Mouse (Mus musculus): Measurements from ENCODE around the gene Robo2.
"Not testable (repeated sequence)": the region's sequence is repeated elsewhere in the genome, so short reads cannot be mapped to it uniquely, and the experiment has no call there.

Gene Robo2

GRCm38 (mm10) chr16:74061479-74061878 is 350.1 kb downstream of the Robo2 start:
- DNase-seq = no peak

GRCm38 (mm10) chr16:74056886-74057285 is 354.7 kb downstream of the Robo2 start:
- DNase-seq = no peak

DNA sequence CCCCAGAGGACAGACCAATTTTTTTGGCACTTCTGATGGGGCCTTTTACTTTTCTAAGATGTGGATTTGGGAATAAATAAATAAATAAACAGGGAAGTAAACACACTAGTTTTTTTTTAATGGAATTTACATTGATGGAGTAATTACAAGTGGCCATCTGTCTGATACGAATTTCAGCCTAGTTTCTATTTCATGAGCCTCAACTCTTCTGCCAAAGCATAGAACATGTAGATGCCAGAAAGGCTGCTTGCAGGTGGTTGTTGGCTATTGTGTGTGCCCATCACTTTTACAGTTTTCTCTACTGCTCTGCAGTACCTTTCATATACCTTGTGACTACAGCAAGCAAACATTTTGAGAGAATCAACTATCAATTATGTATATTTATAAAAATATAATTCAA is 355.4 kb downstream of the Robo2 start:
- no peak for DNase-seq

GRCm38 (mm10) chr16:74055061-74055751 is 356.4 kb downstream of the Robo2 start:
- DNase-seq = peak; percentile 45

DNA sequence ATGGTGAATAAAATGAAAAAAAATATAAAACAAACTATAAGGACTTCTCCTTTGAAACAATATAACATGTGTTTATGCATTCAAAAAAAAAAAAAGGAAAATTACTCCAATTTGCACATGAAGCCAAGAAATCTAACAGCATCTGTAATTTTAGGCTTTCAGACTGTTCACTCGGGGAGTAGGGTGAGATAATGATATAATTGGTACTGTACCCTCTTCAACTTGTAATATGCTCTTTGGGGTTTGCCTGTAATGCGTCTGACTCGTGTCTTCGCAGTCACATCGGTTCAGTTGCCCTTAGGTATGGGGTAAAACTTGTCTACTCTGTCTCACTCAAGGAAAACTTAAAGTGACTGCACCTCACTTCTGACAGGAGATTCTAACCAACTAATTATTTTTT is 362.2 kb downstream of the Robo2 start:
- DNase-seq = no peak

- DNase-seq = no peak
These were observed 362.6 kb downstream of the Robo2 start for GRCm38 (mm10) chr16:74048980-74049379.

DNA sequence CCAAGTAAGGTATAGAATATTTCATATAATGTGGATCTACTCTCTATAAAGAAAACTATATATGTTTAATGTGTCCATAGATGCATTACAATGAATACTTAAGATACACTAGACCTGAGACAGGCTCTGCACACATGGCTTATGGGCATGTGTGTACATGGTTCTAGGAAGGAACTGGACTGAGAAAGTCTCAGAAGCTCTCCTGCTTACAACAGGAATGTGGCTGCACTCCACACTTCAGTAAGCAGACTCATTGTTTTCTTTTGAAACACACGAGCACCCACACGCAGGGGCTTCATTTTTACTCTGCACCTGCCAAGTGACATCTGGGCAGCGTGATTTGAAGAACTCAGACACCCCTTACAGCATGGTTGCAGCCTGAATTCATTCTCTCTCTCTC is 364.4 kb downstream of the Robo2 start:
- peak; percentile 36 for DNase-seq

- DNase-seq = not testable (repeated sequence)
These were observed 370.8 kb downstream of the Robo2 start for GRCm38 (mm10) chr16:74040797-74041196.

DNA sequence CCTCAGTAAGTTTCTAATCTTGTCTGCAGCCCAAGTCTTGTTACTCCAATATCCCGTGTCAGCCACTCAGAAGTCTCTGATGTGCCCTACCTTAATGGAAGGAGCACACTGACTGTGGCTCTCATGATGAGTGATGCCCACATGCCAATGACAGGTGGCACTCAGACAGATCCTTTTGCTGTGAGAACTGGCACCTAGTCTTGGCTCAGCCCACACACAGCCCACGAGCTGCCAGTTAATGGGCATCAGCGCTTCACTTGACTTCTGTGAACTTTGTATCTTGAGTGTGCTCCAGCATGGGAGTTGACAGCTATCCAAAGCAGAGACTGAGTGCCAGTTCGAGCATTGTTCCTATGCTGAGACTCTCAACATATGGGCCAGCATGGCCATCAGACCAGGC is 383.8 kb downstream of the Robo2 start:
- DNase-seq = no peak

DNA sequence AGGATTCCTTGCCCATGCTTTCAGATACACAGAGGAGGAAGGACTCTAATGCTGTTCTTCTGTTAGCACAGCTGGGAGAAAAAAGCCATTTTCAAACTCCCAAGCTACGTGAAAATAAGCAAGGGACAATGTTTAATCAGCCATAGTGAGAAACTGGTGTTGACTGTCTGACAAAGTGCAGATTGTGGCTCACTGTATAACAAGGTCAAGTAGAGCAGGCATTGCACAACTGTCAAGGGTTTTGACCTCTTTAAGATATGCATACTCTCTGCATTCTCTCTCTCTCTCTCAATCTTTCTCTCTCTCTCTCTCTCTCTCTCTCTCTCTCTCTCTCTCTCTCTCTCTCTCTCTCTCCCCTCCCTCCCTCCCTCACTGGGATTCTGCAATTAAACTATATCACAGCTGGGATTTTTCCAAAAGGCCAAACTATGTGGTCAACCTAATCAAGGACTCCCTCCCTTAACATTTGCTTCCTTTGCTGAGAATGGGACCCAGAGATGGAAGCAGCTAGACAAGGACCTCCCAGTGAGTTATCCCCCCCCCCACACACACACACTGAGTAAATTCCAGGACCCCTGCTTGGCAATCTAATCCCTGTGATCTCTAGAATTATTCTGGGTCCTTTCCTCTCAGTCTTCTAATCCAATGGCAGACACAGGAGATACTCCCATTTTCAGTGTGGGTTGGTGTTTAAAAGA is 389.2 kb downstream of the Robo2 start:
- peak; percentile 27 for DNase-seq

- no peak for DNase-seq
These were observed 405.9 kb downstream of the Robo2 start for GRCm38 (mm10) chr16:74005767-74006166.

DNA sequence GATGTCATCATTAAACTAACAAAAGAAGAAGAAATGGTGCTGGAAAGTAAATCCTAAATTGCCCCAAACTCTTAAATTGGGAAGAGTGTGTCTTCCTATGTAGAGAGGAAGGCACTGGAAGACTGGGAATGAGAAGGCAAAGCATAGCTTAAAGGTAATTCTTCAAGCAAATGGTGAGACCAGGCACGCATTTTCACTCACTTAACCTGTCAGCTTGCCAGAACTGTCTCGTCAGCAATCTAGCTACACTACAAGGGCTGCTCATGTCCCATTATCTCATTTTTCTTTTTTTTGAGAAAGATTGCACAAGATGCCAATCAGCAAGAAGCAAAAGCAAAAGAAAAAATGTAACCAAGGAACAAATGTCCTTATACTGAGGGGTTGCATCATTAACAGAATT is 410.3 kb downstream of the Robo2 start:
- DNase-seq = peak; percentile 16

- DNase-seq = no peak
These were observed 420.4 kb downstream of the Robo2 start for GRCm38 (mm10) chr16:73991212-73991611.

- no peak for DNase-seq
These were observed 442.1 kb downstream of the Robo2 start for GRCm38 (mm10) chr16:73969573-73969972.

DNA sequence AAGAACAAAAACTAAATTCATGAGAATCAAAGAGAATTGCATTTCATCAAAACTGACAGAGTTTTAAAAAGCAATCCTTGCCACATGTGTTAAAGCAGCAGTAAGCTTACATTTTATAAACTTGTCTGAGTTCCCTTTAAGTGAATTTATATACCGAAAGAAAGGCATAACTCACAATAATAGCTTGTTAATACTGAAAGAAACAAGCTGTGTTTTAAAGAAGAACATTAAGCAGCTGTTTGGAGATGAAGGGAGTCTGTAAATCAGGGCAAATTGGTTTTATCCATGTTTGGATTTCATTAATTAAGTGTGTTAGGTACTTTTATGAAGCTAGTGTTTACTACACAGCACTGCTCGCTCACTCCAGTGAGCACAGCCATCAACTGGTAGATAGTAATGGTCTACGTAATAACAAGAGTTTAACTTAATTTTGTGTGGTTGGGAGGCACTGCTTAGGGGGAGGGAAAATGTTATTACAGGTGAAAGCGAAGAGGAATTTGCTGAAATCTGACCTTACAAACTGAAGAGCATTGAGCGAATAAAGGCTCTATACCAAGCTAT is 447.2 kb downstream of the Robo2 start:
- DNase-seq = no peak

- peak; percentile 55 for DNase-seq
These were observed 452.1 kb downstream of the Robo2 start for GRCm38 (mm10) chr16:73959479-73959970.

DNA sequence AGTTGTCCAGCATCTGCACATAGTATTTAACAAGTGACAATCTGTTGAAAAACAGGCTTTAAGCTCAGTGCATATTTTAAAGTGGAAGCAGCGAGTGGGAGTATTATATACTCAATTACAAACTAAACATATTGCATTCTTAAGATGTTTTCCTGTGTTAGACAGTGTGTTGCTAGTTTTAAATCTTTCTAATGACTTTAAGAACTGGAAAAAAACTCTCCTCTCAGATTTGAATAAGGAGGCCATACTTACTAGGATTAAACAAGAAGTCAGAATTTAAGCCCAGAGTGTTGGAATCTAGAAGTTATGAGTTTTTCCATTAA is 453.1 kb downstream of the Robo2 start:
- no peak for DNase-seq

DNA sequence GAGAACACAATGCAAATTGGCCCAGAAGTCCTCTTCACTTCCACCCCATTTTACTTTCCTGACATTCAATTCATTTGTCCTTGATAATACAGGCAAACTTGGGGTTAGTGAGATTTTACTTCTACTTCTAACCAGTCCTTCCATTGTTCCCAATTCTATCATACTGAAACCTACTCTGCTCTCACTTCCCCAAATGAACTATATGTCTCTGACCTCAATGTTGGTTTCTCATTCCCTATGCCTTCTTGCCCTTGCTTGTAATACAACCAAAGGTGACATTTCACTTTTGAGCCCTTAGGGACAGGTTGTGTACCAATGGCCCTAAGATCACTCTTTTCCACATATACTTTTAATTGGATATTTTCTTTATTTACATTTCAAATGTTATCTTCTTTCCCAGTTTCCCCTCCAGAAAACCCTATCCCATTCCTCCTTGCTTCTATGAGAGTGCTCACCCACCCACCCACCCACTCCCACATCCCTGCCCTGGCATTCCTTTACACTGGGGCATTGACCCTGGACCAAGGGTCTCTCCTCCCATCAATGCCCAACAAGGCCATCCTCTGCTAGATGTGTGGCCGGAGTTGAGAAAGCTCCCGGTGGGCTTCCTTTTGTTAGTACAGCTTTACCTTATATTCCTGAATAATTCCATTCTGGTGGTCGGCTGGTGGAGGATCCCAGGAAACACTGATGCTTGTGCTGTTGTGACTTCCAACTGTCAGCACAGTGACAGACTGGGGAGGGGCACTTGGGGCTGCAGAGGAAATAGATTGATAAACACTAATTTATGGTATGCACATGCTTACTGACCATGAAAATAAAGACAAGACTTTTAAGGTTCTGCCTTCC is 453.7 kb downstream of the Robo2 start:
- DNase-seq = no peak

DNA sequence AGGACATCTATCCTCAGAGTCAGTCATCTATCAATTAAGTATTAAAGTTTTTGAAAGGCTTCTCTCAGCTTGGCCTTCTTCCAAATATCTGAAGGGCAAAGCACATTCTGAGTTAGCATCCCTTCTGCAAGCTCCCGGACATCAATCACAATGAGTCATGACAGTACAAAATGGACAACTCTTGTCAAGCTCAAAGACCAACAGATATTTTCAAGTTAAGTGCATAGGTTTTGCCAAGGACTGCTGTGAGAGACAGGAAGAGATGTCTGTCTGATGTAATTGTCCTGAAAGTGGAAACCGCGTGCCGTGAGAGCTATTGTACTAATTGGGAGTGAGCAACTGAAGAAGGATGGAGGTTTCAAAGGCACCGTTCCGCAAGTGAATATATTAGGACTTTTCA is 465.5 kb downstream of the Robo2 start:
- DNase-seq = peak; percentile 58

DNA sequence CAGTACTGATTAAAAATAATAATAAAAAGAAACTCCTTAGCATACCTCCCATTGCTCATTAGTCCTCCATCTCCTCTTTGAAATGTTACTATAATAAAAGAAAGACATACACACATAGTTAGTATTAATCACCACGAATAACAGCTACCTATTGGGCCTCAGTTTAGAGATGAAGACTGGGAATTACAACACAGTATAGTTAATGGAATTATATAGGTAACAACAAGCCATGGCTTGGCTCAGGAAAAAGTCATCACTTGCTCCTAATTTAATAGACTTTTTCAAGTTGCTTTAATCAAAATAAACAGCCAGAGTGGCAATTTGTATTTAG is 471.4 kb downstream of the Robo2 start:
- DNase-seq = no peak

DNA sequence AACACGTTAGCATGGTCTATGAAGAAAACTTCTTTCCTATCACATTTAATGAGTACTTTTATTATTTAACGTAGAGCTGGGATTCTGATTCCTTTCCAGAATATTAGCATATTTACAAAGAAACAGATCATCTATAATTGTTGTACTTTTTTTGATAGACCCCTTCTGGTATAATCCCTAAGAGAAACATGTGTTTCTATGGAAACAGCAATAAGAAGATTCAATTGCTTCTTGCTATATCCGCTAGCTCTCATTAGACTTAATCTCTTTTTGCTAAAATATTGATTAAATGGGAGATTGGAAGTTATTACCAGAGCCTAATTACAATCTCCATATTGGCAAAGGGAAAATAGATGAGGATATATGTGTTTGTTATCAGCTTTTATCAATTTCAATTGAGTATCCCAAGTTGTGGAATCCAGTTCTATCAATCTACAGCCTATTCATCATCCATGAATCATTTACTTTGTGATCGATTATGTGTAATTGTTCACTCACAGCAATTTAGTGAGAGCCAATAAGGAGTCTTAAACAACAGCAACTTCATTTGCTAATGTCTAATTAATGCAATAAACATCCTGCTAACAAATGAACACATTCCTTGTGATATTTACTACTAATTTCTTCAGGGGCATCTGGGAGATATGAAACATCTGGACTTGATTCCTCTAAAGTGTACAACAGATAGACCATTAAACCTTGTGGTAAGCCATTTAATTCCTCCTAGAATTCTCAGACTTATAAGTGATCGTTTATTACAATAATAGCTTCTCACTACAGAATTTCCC is 472.0 kb downstream of the Robo2 start:
- DNase-seq = no peak

GRCm38 (mm10) chr16:73930323-73930722 is 481.3 kb downstream of the Robo2 start:
- no peak for DNase-seq

DNA sequence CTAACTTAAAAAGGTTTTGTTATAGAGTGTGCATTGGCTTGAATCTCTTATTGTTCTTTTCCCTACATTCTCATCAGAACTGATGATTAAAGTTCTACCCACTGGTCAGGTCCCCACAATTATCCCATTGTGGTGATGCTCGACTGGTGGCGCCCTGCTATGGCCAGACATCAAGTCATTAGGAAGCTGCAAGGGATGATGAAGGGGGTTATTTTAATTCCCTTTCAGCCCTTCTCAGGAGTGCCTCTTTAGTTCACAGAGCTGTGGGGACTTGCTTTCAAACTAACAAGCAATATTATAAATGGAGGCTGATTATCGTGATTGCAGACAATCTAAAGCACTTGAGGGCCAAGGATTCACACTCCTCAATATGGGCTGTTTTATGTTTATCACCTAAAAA is 484.1 kb downstream of the Robo2 start:
- peak; percentile 38 for DNase-seq

Data from retina, postnatal 1 day (tissue).